Mouse (Mus musculus) myocyte (in vitro differentiated cells): Measurements from ENCODE around the gene Pkig.

ENCODE experiments used
- CEBPB ChIP-seq: IDR thresholded peaks from 2 replicates; pipeline ENCODE4 v1.6.1; 2011; ENCODE audit warnings: mild to moderate bottlenecking, moderate library complexity; ENCODE audit not compliant: poor library complexity, insufficient read depth, severe bottlenecking
- MAX ChIP-seq: IDR thresholded peaks from one replicate; pipeline ENCODE4 v1.6.1; 2011; ENCODE audit warnings: low read depth, mild to moderate bottlenecking, control low read depth
- MYOD1 ChIP-seq, 3 experiments: IDR thresholded peaks; one replicate each; pipeline ENCODE4 v1.6.1; 2011; ENCODE audit warnings: control low read depth in 2 of 3, low read depth in 2 of 3, mild to moderate bottlenecking in 2 of 3, moderate library complexity in 1 of 3; ENCODE audit not compliant: insufficient read length in 2 of 3, control insufficient read depth in 1 of 3
- POLR2A ChIP-seq: IDR thresholded peaks from one replicate; pipeline ENCODE4 v1.6.1; 2011; ENCODE audit warnings: low read depth, mild to moderate bottlenecking, control low read depth, moderate library complexity; ENCODE audit not compliant: insufficient read length
- POLR2AphosphoS2 ChIP-seq: IDR thresholded peaks from one replicate; pipeline ENCODE4 v1.6.1; 2011; ENCODE audit warnings: low read depth, control low read depth; ENCODE audit not compliant: insufficient read length
- TCF12 ChIP-seq: IDR thresholded peaks from one replicate; pipeline ENCODE4 v1.6.1; 2011; ENCODE audit warnings: mild to moderate bottlenecking, control low read depth; ENCODE audit not compliant: poor library complexity, insufficient read depth, severe bottlenecking
- TCF3 ChIP-seq: IDR thresholded peaks from one replicate; pipeline ENCODE4 v1.6.1; 2011; ENCODE audit warnings: low read depth, control low read depth; ENCODE audit not compliant: insufficient read length
- USF1 ChIP-seq: IDR thresholded peaks from one replicate; pipeline ENCODE4 v1.6.1; 2011; ENCODE audit warnings: low read depth, mild to moderate bottlenecking, control low read depth, moderate library complexity

GRCm38 (mm10) chr2:163659431-163659830 is 1.2 kb downstream of the Pkig start:
- TF ChIP-seq POLR2A = no peak
- TF ChIP-seq CEBPB = no peak
- no peak for TF ChIP-seq POLR2AphosphoS2
- no peak for TF ChIP-seq MAX
- TF ChIP-seq TCF12 = no peak
- no peak for TF ChIP-seq TCF3
- TF ChIP-seq USF1 = no peak
- TF ChIP-seq MYOD1 (IDR thresholded peaks at IDR 0.05; ENCODE audit: control insufficient read depth in 1 of 3, insufficient read length in 2 of 3, low read depth in 2 of 3) = no peak
